Mouse (Mus musculus): ENCODE measurements at regions not wholly inside any gene's neighbourhood (a gene's known extent, or its start where the extent isn't known, plus 50 kb on each side); places are given as distances from the start of the nearest gene placed in this dataset.

DNA sequence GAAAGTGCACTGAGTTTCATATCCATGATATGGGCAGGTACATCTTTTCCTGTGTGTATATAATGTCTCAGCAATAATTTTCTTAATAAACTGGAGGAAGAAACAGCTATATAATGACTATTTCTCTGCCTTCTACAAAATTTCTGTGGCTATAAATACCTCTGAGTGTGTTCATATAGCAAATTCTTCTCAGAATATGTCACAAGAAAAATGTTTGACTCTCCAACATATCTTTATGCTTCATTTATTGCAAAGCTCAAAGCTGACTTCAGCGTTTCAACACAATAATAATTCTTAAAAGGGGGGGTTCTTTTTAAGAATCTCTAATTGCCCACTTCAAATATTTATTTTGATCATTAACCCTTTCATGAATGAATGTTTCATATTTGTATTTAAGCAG, 310.0 kb upstream of the Paip1 start:
- no peak for DNase-seq (ENCODE audit: low read depth, low spot score)

GRCm38 (mm10) chr13:119140436-119140835, 288.0 kb upstream of the Paip1 start:
- no peak for DNase-seq (ENCODE audit: low read depth, low spot score)

DNA sequence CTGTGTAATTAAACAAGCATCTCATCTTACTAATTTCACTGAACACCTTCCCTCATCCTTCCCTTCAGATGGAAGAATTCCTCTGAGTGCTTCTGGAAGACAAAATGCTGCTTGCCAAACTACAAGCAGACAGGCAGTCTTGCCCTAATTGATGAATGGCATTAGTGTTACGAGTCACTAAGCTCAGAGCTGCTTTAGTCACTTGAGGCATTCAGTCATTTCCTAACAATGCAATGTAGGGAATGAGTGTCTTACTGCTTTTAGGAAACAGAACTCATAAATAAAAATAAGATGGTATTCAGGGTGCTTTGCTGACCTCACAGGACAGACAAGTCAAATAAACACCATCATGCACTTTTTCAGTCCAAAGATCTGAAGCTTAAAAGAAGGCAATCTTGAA, 285.1 kb upstream of the Paip1 start:
- no peak for DNase-seq (ENCODE audit: low read depth, low spot score)

GRCm38 (mm10) chr13:119145713-119146112, 282.7 kb upstream of the Paip1 start:
- no peak for DNase-seq (ENCODE audit: low read depth, low spot score)

GRCm38 (mm10) chr13:119147701-119148100, 280.7 kb upstream of the Paip1 start:
- no peak for DNase-seq (ENCODE audit: low read depth, low spot score)

DNA sequence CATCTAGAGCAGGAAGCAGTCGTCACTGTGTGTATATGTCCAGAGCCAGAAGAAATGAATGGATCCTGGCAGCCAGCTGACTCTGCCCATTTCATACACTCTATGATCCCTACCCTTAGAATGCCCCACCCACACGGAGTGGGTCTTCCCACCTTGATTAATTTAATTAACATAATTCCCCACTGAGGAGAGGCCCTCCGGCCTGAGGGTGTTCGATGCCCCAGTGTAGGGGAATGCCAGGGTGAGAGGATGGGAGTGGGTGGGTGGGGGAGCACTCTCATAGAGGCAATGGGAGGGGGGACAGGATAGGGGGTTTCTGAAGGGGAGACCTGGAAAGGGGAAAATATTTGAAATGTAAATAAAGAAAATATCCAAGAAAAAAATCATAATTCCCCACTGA, 279.3 kb upstream of the Paip1 start:
- no peak for DNase-seq (ENCODE audit: low read depth, low spot score)

DNA sequence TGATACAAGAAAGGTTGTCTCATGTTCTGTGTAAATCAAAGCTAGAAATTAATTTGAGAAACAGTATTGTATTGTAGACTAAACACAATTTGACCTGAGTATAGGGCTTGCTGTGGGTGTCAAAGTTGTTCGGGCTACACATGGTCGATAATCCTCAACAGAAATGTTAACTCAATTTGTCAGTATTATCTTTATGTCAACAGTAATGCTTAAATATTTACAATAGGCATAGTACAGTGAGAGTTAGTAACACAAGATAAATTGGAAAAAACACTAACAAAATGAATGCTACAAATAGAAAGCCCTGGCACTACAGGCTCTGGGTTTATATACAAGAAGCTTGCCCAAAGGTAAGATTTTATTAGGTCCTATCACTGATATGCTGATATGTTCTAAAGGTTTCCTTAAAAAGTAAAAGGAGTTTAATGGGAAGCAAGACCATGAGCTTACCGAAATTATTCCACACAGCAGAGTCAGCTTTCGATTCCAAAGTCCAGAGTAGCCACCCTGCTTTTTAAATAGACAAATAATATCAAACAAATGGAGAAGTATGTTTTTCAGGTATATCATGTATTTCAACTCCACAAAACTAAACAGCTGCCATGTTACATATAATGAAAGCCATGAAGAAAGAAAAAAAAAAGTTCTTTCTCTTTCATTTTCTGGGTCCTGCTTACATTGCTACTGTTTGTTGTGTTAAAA, 277.4 kb upstream of the Paip1 start:
- no peak for DNase-seq (ENCODE audit: low read depth, low spot score)

DNA sequence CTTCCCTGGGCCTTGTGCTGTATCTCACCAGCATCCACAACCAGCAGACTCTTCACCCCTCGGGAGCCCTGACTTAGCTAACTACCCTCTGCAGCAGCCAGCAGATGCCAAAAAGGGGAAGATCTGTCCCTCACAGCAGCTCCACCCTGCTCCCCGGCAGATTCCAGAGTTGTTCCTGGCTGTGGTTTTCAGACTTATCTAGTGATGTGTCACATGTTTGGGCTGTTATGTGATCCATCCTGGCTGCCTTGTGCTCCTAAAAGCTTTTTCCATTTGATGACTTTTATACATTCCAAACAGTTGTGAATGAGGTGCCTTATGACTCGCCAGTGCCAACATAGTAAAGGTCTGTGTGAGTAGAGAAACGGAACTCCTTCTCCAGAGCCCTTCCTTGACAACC, 250.6 kb upstream of the Paip1 start:
- DNase-seq (ENCODE audit: low read depth, low spot score) = no peak

DNA sequence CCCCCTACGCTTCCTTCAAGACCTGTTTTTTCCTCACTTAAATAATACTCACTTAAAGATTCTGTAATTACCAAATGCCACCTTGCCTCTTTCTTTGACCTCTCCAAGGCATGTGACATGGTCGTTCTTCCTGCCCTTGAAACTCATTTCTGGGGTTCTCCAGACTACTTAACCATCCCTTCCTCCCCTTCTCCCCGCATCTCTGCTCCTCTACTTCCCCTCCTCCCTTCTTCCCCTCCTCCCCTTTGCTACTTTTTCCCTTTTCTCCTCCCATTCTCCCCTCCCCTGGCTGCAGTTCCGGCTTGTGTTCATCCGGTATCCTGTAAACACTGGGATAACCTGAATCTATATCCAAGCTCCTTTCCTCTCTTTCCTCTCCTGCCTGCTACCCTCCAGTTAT, 250.2 kb upstream of the Paip1 start:
- no peak for DNase-seq (ENCODE audit: low read depth, low spot score)

DNA sequence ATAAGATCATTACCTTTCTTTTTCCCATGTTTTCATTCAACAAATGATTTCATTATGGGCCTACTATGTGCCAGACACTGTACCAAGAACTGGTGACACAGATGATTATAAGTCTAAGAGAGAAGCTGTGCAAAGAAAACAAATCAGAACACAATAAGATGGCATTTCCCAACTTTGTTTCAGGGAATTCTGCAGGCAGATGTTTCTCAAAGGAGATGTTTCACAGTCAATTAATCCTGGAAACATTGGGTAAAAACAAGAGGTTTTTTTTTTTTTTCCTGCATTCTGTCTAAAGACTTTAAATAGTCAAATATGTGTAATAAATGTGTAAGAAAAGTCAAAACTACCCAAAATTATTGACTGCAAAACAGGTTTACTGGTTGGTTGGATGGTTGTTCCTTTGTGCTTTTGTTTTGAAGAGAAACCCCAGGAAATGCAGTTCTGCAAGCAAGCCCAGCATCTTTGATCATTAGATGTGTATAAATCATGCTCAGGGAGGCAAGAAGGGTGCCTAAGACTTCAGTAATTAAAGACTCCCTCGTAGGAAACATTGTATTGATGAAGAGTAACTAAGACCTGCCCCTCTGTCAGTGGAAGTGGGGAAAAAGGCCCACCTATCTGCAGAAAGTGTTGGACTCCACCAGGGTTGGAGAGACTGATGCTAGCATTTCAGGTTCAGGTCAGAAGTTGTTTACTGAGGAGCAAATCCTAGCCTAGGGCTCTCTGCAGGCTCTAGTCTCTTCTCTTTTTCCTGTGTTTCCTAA, 249.1 kb upstream of the Paip1 start:
- no peak for DNase-seq (ENCODE audit: low read depth, low spot score)

DNA sequence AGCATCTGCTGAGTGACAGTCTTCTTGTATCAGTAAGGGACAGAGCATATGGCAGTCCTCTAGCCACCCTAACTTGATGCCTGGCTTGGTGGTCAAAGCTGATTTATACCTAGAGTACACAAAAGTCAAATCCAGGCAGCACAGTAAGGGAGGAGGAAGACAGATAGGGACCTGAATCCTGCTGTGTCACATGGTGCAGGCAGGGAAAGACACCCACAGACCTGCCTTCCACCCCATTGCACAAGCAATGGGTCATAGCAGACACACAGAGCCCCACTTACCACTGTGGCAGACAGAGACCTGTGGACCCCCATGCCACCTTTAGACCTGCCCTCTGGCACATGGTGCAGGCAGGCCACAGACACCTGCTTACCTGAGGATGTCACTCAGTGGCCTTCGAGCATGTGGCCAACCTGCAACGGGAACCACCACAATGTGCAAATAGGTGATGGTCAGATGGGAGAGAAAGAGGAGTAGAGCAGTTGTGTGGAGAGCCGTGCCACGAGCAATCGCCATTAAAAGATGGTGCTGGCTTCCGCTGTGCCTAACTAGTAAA, 244.0 kb upstream of the Paip1 start:
- no peak for DNase-seq (ENCODE audit: low read depth, low spot score)

DNA sequence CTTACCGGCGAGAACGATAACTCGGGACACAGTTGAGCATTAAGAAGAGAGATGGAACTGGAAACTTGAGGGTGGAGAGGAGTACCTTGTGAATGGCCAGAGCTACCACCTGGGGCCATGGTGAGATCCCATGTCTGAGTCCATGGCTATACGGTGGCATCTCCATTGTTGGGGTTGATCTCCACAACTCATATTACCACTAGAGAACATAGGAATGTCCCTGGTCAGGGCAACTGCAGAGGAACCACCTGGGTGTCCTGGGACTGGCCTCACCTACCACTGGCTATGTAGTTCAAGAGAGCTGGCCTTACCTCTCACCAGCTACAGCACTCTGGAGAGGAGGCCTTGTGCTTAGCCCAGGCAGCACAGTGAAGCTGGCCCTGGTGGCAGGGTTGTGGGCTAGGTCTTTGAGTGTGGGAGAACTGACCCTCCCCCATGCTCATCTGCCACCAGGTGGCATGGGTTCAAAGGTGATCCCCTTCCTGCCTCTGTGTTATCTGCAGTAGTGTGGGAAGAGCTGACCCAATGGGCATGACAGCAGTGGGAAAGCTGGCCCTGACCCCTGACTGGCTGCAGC, 242.7 kb upstream of the Paip1 start:
- DNase-seq (ENCODE audit: low read depth, low spot score) = no peak

GRCm38 (mm10) chr13:119231556-119231955, 196.8 kb upstream of the Paip1 start:
- no peak for DNase-seq (ENCODE audit: low read depth, low spot score)

DNA sequence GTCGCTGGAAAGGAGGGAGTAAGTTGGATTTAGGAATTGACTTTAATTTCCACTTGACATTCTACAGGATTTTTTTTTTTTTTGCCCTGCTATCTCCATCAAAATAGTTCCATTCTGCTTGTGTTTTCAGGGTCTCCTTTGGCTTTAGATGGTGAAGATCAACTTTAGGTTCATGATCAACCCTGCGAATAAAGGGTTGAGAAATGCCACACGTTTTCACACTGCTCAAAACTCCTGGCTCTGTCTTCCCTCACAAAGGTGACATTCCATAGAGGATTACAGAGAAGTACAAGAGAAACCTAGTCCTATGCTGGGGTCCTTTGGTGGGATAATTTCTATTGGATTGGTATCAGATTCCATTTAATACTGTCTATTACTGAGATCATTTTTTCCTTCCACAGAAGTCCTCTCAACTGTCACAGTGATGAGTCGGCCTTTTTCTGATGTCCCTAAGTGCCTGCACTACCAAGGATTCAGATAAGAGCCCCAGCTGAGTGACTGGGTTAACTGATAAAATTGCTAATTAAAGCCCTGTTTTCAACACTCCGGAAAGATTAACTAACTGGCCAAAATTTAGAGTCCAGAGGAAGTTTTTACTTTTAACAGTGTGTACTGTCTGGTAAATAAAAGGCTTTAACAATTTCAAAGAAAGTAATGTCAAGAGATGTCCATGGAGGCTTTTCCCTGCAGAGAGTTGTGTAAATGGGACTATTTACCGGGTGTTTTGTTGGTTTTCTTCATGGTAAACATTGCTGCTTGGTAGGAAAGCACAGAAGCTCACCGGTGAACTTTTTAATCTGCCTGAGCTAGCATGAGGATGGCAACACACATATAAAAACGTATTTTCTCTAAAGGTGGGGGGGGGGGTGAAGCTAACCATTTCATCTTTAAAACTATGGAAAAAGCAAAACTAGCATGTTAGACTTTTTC, 196.0 kb upstream of the Paip1 start:
- no peak for DNase-seq (ENCODE audit: low read depth, low spot score)

GRCm38 (mm10) chr13:119233030-119233385, 195.4 kb upstream of the Paip1 start:
- DNase-seq (ENCODE audit: low read depth, low spot score) = no peak

DNA sequence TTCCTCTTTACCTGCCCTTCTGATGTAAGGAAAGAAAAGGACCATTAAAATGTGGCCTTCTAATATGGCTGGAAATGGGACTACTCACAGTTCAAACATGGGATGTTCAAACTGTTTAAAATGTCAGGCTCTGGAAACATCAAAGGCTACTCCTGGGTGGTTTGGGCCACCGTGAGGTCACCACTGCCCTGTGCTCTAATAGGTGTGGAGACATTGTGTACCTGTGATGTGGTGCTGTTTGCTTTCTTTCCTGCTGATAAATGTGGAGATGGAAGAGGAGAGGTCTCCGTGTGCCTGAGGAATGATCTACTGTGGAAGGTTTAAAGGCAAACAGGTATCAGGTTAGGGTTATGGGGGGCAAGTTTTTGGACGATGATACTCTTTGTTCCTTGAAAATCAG, 194.5 kb upstream of the Paip1 start:
- no peak for DNase-seq (ENCODE audit: low read depth, low spot score)

- DNase-seq (ENCODE audit: low read depth, low spot score) = no peak
These were observed 186.0 kb upstream of the Paip1 start for GRCm38 (mm10) chr13:119242358-119242757.

DNA sequence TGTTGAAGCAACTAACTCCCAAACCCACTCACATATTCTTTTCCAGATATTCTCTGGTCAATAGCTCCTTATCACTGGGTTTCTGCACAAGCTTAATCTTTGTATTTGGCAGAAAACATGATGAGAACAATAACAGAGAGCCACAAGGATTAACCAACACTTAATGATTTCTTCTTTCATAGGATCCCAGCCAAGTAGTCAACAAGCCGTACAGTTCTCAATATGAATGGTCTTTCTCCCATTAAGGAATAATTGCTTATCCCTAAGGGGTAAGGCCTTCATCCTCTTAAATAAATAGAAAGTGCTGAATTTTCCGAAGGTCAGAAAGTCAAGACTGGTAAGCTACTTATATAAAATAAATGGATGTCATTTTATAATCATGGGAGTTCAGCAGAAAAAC, 181.3 kb upstream of the Paip1 start:
- no peak for DNase-seq (ENCODE audit: low read depth, low spot score)

GRCm38 (mm10) chr13:119252006-119252405, 176.4 kb upstream of the Paip1 start:
- DNase-seq (ENCODE audit: low read depth, low spot score) = no peak

GRCm38 (mm10) chr13:119256350-119256749, 172.1 kb upstream of the Paip1 start:
- DNase-seq (ENCODE audit: low read depth, low spot score) = no peak

DNA sequence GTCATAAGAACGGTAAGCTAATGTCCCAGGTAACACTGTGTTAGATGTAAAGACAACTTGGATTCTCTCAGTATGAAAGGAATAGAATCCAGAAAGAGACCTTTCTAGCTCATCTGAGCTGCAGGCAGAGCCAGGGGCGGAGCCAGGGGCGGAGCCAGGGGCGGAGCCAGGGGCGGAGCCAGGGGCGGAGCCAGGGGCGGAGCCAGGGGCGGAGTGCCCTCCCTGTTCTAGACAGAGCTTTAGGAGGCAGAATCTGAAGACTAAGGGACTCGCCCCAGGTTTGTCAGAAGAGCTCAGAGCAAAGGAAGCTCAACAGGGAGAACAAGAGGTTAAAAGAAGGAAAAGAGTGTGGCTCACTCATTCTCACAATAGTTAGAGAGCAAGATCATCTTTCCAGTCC, 169.9 kb upstream of the Paip1 start:
- DNase-seq (ENCODE audit: low read depth, low spot score) = no peak

GRCm38 (mm10) chr13:119263561-119263960, 164.8 kb upstream of the Paip1 start:
- no peak for DNase-seq (ENCODE audit: low read depth, low spot score)
